Mouse (Mus musculus) thymus, adult 2 months (tissue): Measurements from ENCODE around the gene Arhgap40.

Experiments
- CTCF ChIP-seq: fragments of 200-500 bp; IDR thresholded peaks from 2 replicates; pipeline ENCODE4 v1.5.1; 2012; ENCODE audit warnings: mild to moderate bottlenecking, control low read depth, low read length, moderate library complexity, borderline replicate concordance; ENCODE audit not compliant: control insufficient read depth, poor library complexity, insufficient read depth; ENCODE audit errors: extremely low read depth
- POLR2A ChIP-seq: fragments of 200-500 bp; IDR thresholded peaks from 2 replicates; pipeline ENCODE4 v1.6.1; 2012; ENCODE audit warnings: mild to moderate bottlenecking, low read length, control low read depth, moderate library complexity; ENCODE audit not compliant: control insufficient read depth, poor library complexity, insufficient read depth; ENCODE audit errors: extremely low read depth

GRCm38 (mm10) chr2:158546751-158547150, 34.2 kb downstream of the Arhgap40 start:
- TF ChIP-seq POLR2A: no peak
- peak; percentile 93 for TF ChIP-seq CTCF
